Mouse (Mus musculus): Measurements from ENCODE around the gene Syt14. TPM values are rescaled to one million over a fixed set of nuclear protein-coding genes. Genes with fewer than 3 reads are reported as not detected.

Syt14 gene
- total RNA-seq, 2 experiments from 2014 or later: 0.15 to 0.36 TPM

DNA sequence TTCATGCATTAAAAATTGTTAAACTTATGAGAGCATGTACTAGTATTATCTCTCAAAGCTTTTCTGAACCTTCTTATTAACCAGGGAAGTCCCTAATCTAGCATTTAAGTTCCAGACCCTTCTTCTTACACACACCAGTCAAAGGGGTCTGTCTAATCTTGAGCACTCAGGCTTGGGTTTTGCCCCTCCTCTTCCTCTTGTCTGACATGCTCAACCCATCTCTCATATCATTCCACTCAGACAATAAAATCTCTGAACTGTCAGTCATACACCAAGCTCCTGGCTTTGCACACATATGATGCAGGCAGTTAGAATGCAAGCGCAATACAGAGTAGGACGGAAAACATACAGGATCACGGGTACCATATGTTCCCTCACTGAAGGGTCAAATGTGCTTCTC lies 48.4 kb downstream of the Syt14 start:
- no peak for DNase-seq

- DNase-seq: no peak
Observed at GRCm38 (mm10) chr1:192986481-192986880, 49.1 kb downstream of the Syt14 start.

DNA sequence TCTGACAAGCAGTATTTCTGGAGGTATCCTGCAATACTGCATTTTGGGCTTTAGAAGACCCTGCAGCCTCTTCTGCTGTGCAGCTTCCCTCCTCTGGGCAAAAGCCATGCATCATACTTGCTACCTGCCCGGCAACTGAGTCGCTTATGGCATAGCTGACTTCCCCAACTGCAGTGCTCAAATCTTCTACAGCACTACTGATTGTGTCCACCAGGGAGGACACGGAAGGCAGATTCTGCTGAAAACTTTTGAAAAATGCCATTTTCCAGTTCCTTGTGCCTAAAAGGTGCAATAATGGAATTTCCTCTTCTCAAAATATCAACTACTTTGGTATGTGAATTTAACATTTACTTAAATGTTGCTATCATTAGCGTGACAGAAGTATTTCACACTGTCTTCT lies 51.2 kb downstream of the Syt14 start:
- DNase-seq: no peak

- DNase-seq: no peak
Observed at GRCm38 (mm10) chr1:192981658-192982057, 53.9 kb downstream of the Syt14 start.

GRCm38 (mm10) chr1:192981120-192981519 lies 54.5 kb downstream of the Syt14 start:
- no peak for DNase-seq

DNA sequence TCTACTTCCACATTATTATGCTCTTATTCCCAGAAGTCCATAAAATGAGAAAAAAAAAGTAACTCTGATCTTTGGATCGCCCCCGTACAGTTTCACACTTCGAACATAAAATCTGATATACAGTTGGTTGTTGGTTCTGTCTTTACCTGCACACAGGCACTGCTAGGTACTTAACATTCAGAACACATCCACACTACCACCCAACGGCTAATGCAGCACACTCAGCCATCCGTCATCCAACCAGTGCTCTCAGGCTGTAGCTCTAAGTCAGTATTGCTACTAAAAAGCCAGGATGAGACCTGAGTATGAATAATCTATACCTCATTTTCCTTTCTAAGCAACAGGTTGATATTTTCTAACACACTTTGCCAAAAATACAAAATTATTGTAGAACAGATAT lies 73.3 kb downstream of the Syt14 start:
- no peak for DNase-seq

GRCm38 (mm10) chr1:192947839-192948173 lies 87.8 kb downstream of the Syt14 start:
- DNase-seq: no peak

DNA sequence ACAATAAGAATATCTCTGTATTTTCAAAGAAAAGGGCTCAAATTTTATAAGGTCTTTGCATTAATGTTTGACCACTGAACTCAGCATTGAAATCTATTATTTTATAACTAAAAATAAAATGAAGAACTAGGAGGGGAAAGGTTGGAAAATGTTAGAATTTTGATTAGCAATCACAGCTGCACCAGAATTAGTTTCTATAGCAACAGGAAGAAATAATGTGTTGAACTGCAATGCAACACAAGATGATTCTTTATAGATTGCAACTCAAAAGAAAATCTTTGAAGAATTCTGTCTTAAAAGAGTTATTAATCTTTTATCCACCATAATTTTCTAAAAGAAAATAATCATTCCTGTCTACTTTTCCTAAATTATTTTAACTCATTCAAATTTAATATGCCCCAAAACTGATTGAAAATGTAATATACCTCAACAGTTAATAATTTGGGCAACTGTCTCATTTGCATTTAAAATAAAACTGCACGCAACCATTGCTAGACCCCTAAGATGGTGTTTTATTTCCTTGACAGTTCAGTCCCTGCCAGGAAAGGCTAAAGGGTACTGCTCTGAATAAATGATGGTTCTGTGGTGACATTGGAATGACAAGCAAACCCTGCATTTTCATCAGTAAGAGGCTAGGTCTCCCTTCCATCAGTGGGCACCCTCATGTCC lies 88.3 kb downstream of the Syt14 start:
- DNase-seq: no peak

DNA sequence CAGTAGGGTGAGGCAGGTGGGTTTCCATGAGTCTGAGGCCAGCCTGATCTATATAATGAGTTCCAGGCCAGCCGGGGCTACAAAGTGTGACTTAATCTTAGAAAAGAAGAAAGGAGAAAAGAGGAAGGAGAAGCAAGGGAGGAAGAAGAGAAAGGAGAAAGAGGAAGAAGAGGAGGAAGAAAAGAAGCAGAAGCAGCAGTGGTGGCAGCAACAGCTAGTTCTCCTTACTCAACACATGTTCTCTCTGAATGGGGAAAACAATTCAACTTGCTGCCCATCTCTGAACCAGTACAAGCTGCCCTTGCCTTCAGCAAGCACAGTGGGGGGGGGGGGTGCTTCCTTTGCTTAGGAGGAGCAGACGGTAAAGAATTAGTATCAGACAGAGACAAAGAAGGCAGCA lies 96.5 kb downstream of the Syt14 start:
- no peak for DNase-seq

DNA sequence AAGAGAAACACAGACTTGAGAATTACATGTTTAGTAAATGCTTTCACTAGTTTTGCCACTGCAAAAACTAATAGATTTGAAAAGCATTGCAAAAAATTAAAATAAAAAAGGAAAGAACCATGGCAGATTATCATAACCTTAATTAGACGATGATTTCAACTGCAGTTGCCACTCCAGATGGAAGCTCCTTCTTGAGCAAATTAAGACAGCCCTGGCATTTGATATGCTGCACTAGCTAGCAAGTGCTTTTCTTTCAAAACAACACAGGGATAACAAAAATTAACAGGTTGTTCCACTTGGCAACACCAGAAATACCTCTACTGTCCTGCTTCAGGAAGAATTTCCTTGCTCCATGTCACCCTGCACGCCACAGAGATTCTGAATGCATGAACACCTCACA lies 97.6 kb downstream of the Syt14 start:
- no peak for DNase-seq

- DNase-seq: no peak
Observed at GRCm38 (mm10) chr1:192931797-192932196, 103.8 kb downstream of the Syt14 start.

GRCm38 (mm10) chr1:192912101-192912728 lies 123.4 kb downstream of the Syt14 start:
- DNase-seq: peak; percentile 2 to 61

DNA sequence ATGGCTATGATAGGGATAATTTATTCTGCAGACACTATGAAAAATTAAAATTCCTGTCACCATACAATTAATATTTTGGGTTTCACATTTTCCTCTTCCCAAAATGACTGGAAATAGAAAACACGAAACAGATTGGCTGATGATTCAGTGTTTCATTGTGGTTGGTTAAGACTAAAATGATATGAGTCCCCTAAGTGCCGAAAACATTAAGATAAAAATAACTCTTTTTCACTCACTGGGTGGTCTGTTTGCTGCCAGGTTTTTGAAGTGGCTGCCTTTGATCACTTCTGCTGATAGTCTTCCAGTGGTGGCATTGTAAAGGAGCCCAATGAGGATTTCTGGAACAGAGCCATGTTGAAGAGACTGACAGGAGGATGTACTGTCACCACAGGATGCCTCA lies 134.1 kb downstream of the Syt14 start:
- no peak for DNase-seq

DNA sequence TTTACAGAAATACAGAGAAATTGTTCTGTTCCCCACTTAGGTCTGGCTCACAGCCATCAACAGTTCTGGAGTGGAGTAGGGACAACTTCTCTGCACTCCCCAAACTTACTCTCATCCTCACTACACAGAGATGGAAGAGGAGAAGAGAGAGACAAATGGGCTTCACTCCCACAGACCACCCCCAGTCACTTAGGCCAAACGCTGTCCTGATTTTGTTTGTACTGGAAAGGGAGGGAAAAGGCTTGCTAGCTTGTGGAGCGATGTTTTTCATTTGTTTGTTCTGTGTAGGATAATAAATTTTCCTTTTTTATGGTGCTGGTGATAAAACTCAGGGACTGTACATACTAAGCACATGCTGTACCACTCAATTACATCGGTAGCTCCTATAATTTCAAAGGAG lies 134.7 kb downstream of the Syt14 start:
- DNase-seq: no peak

DNA sequence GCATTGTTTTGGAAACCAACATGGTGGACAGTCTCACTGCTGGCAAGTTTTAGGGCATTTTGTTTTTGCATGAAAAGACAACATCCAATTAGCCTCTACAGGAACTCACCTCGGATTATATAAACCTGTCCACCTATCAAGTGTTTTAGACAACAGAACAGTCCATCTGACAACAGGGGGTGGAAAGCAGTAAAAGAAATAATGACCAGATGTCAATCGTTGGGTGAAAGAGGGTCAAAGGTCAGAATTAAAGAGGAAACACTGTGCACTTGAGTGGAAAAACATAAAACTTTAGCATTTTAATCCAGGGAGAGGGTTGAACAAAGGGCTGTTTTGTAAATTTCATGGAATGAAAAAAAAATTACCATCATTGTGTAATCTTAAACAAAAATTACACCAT lies 136.8 kb downstream of the Syt14 start:
- no peak for DNase-seq

DNA sequence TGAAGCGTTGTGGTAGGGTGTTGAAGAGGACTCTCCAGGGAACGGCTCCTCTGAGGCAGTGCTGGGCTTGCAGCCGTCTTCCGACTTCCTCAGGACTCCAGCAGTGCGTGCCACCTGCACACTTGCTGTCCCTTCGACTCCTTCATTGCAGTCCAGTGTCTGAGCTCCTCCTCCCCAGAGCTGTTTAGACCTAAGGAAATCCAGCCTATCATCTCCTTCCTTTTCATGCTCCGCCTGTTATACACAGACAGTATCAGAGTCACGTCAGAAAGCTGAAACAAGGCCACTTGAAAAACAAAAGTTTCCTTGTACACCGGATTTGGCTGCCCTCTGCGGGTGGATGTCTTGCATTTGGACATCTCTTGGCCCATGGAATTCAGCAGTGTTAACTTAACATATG lies 138.4 kb downstream of the Syt14 start:
- DNase-seq: peak; percentile 46 to 54

GRCm38 (mm10) chr1:192896076-192896475 lies 139.5 kb downstream of the Syt14 start:
- peak in 1 of 2 experiments; percentile 3 for DNase-seq

DNA sequence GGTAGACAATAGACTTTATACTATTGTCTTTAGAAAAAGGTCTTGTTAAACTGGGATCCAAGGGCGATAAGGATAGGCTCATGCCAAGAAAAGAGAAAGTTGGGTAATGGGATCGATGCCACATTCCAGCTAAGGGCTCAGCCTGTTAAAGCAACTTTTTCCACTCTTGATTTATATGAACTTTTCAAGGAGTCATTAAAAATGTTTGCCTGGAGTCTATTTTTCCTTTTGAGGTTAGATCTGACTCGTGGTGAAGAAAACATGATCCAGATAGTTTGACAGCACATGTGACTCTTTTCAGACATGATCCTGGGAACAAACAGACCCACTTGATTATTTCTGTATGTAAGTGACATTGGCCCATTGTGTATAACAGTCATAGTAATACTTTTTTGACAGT lies 144.9 kb downstream of the Syt14 start:
- no peak for DNase-seq

DNA sequence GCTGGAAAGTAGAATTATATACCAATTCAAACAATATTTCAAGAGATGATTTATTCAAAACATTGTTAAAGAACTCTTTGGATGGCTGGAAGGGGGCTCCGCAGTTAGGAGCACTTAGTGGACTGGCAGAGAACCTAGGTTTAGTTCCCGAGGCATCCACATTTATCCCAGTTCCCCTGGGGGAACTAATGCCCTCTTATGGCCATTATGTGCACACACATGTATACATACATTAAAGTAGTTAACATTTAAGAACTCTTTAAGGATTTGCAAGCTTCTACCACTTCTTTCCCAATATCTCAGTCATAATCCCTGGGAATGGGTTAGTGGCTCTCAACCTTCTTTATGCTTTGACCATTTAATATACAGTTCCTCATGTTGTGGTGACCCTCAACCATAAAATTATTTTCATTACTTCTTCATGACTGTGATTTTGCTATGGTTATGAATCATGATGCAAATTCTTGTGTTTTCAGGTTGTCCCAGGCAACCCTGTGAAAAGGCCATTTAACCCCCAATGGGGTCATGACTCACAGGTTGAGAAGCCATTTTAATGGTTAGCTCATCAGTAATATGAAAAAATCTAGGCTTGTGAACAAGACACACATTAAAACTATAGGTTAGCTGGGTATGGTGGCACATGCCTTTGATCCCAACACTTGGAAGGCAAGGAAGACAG lies 152.8 kb downstream of the Syt14 start:
- DNase-seq: no peak

GRCm38 (mm10) chr1:192880130-192880529 lies 155.4 kb downstream of the Syt14 start:
- DNase-seq: no peak

GRCm38 (mm10) chr1:192879086-192879580 lies 156.4 kb downstream of the Syt14 start:
- DNase-seq: no peak

DNA sequence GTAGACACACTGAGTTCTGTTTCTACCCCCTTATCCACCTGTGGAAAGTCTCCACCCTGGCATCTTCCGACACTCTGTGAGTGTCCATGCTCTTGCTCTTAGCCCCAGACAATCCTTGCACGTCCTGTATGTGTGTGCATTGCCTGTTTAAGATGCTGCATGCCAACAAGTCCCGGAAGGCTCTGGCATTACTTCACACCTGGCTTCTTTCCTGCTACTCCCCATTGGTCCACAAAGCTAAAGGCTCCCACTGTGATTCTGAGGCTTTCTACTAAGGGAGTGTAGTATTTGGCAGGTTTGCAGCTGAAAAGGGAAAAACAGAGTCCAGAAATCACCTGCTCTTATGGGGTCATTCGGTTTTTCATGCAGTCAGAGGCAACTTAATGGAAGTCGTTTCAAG lies 162.7 kb downstream of the Syt14 start:
- no peak for DNase-seq

DNA sequence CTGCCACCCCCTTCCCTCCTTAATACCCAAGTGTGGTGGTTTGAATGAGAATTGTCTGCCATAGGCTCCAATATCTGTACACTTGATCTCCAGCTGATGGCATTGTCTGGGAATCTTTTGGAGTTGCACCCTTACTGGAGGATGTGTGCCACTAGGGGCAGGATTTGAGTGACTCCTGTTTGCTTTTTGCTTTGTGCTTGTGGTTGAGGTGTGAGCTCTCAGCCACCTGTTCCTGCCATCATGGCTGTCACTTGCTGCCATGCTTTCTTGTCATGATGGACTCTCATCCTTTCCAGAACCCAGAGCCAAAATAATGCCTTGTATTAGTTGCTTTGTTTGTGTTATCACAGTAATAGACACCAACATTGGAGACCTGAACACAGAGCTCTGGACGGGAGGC lies 165.8 kb downstream of the Syt14 start:
- no peak for DNase-seq

DNA sequence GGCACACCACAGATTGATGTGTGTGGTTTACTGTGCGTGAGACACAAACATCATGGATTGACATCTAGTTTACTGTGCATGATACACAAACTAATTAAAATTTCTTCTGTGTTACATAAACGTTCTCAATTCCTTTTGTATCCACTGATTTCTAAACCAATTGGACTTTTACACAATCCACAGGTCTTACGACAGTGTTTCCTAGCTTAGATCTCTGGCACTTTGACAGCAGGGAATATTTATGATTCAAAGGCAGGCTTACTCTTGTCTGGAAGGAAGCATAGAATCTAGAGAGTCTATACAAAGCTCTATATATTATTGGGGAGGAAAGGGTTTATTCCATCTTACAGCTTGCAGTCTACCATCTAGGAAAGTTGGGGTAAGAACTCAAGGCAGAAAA lies 171.1 kb downstream of the Syt14 start:
- DNase-seq: no peak
